Mouse (Mus musculus) layer of hippocampus, postnatal 25 days (tissue): ENCODE measurements at regions not wholly inside any gene's neighbourhood (a gene's known extent, or its start where the extent isn't known, plus 50 kb on each side); places are given as distances from the start of the nearest gene placed in this dataset.
A peak's percentile ranks its signal among the peaks of the same experiment; 100 is the strongest.

Experiments used
- DNase-seq, 2 experiments: peaks; one replicate each; pipeline ENCODE4 v3.0.0; 2022; ENCODE audit warnings: mixed read lengths in 2 of 2, low spot score in 1 of 2; ENCODE audit errors: extremely low spot score in 1 of 2

DNA sequence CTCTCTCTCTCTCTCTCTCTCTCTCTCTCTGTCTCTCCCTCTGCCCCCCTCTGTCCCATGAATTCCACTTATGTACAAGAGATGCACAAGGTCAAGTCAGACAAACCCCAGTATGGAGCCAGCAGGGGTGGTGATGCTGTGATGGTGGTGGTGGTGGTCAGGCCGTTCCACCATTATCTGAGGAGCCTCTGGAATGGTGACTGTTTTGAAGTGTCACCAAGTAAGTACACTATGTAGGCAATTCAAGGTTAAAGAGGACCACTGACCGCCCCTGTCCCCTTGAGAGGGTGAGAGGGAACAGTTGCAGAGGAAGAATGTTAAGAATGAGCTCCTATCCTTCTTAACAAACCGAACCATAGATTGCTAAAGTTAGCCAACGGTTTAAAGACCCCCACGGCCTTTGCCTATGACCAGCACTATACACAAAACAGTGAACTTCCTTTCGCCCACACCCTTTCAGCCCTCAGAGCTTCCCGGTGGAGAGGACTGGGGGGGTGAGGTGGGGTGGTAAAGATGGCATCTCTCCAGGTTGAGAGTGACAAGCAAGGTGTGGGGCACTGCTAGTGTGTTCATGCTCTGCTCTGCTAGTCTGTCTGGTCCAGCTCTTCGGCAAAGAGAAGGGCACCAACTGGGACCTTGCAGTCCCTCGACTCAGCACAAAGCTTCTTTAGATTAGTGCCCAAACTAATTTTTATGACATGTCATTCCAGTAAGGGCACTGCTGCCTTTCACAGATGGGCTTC, 128.7 kb upstream of the Ankrd55 start:
- no peak for DNase-seq

- DNase-seq: no peak
These were observed 128.0 kb upstream of the Ankrd55 start for GRCm38 (mm10) chr13:112160173-112160641.

DNA sequence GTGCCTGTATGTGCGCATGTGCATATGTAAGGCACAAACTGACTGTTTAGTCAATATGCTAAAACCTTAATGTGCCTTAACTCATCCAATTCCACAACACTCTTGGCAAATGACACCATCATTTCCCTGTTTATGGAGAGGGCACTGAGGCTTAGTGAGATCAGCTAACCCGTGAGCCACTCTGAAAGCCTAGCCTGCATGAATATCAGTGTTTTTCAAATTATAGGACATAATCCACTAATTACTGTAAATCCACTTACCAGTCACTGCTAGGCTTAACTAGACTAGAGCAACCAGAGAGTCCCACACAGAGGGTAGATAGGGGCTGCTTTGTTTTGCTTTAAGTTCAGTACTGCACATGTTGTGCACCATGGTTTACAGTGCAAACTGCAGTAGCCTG, 127.5 kb upstream of the Ankrd55 start:
- DNase-seq: no peak

DNA sequence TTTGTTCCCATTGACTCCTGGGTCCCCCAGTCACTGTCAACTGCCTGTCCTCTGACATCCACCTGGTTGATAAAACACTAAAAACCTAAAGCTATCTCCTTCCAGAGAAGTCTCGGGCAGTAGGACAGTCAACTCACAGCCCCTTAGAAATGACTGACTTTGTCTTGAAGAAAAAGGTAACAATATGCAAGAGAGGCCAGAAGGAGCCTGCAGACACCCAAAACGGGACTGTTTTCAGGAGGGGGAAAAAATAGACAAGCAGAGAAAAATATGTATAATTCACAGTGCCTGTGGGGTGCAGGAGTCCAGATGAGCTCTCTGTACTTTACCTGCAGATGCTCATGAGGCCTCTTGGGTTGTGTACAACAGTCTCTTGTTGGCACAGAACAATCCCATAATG, 126.4 kb upstream of the Ankrd55 start:
- no peak for DNase-seq

DNA sequence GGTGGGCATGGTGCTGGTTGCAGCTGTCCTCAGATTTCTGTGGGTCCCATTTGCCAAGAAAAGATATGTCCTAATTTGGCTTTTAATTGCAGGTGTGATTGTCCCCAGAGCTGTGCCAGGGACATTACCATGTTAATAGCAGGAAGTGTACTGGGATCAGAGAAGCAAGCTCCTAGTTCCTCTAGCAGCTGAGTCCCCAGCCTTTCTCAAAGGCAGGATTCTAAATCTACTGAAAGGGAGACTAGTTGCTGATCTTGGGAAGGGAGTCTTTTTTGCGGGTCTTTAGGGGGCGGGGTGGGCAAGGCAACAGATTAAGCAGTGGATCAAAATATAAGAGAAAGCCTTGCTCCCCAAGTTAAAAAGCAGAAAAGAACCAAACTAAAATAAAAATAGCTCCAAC, 122.3 kb upstream of the Ankrd55 start:
- DNase-seq: no peak

DNA sequence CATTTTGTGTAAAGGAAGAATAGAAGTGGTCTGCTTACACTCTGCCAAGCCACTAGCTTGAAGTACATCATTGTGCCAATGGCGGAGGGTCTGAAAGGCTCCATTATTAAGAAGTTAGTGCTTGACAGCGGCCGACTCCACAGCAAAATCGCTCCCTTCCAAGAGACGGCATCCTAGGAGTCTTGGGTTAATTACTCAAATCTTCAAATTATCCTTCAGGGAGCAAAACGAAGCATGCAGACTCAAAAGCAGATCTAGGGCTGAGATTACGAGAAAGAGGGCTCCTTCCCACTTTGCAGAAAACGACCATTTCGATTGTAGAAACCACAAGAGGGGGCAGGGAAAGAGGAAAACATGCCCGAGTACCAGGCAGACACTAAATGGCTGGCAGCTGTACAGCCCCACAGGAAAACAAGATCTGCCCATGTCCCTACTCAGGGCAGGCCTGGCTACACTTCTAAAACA, 121.9 kb upstream of the Ankrd55 start:
- no peak for DNase-seq

DNA sequence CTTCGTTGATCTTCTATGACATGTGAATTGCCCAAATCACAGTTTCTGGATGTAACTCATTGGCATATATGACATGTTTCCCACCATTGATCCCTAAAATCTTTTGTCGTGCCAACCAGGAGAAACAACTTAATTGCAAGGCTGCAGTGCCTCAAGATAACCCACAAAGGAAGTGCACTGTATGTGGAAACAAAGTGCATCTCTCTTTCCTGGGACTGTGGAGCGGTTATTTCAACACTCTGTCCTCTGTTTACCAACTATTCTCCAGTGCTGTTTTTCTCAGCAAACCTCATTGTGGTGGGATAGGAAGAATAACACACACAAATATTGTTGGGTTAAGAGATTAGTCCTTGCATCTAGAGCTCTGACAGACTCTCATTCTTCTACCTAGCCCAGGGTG, 119.8 kb upstream of the Ankrd55 start:
- DNase-seq: no peak

GRCm38 (mm10) chr13:112170872-112171271, 117.4 kb upstream of the Ankrd55 start:
- no peak for DNase-seq

- no peak for DNase-seq
These were observed 116.1 kb upstream of the Ankrd55 start for GRCm38 (mm10) chr13:112171940-112172715.

DNA sequence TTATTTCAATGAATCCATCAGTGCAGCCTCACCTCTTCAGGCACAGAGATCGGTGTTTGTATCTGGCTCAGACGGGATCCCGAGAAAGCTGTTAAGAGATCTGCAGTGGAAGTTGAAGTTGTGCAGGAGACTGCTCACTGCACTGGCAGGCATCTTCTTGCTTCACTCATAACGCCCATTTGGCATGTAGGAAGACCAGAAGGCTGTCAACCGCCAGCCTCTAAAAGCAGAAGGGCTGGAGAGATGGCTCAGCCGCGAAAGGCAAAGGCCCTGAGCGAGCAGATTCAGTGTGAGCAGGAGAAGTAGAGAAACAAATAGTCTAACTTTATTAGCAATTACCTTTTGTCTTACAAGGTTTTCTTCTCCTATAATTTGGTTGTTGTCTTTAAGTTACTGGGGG, 114.3 kb upstream of the Ankrd55 start:
- no peak for DNase-seq

DNA sequence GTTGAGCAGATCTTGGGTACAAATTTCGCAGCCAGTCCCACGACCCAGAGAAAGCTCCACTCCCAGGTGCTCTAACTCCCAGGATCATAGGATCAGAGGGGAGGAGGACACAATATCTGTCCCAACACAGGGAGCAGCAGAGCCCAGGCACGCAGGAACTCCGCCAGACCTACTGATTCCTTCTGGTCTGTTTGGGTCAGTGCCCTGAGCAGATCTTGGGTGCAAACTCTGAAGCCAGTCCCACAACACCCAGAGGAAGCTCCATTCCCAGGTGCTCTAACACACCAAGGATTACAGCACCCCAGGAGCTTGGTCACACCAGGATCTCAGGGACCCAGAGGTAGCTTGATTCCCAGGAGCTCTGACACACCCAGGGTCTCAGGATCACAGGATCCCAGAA, 110.2 kb upstream of the Ankrd55 start:
- no peak for DNase-seq

GRCm38 (mm10) chr13:112183996-112184395, 104.3 kb upstream of the Ankrd55 start:
- DNase-seq: no peak

DNA sequence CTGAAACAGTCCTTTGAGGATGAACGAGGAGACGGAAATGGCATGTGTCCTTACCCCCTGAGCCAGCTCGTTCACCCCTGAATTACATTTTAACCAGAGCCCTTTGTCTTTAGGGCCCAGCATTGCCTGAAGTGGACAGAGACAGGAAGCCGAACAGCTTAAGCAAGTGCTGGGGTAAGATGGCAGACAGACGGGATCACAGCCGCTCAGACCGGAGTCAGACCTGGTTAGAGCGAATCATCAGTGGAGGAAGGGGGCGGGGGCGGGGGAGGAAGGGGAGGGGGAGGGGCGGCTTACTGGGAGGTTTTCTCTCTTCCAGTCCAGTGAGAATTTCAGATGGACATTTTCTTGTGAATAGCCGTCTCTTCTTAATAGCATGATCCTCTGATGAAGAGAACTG, 103.1 kb upstream of the Ankrd55 start:
- no peak for DNase-seq

DNA sequence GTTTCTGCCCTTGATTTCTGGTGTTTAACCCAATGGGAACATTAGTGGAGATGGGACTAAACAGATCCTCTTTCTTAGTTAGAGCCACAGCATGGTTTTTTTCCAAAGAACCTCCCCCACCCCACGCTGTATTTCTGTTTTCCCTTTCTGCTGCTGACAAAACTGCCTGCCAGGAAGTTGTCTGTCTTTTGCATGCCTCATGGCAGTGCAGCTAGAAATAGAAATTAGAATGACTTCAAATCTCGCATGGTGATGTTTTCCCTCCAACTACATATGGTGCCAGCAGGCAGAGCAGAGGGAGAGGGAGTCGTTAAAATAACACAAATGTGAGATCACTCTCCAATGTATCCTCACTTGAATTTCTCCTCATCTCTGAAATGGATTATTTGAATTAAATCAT, 101.0 kb upstream of the Ankrd55 start:
- DNase-seq: peak in 1 of 2 experiments; percentile 21

GRCm38 (mm10) chr13:112188313-112188712, 99.9 kb upstream of the Ankrd55 start:
- no peak for DNase-seq

- no peak for DNase-seq
These were observed 99.3 kb upstream of the Ankrd55 start for GRCm38 (mm10) chr13:112188741-112189476.

- DNase-seq: no peak
These were observed 98.6 kb upstream of the Ankrd55 start for GRCm38 (mm10) chr13:112189605-112190004.

DNA sequence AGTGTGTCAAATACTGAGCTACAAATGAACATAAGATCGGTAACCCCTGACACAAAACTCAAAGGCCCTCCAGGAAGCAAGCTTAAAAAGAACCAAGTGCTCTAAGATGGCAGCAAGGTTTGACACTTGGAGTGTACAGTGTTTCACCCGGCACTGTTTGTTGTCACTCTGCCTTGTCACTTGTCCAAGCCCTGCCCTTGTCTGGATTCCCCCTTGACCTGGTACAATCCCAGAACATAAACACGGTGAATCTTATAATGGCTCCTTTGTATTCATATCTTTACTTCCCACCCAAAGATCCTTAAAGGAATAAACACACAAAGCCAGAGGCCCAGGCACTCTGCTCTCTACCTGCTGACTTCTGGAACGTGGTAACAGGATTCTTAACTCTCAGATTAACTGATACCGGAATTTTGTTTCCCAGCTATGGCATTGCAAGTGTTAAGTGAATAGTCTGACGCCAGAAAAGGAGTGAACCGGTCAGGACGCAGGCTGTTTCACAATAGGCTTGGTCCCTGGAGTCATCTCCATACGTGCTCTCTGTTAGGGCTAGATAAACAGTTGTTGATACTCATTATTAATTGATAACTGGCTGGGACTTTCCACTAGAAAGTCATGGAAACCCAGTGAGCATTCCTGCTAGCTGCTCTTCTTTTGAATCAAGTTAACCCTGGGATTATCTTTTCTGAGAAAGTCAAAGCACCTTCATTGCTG, 95.9 kb upstream of the Ankrd55 start:
- no peak for DNase-seq

- DNase-seq: no peak
These were observed 94.6 kb upstream of the Ankrd55 start for GRCm38 (mm10) chr13:112193676-112194075.

GRCm38 (mm10) chr13:112194991-112195390, 93.3 kb upstream of the Ankrd55 start:
- no peak for DNase-seq
